Mouse (Mus musculus) lung, embryonic 16.5 days (tissue): Measurements from ENCODE around the gene Colgalt2. TPM values are rescaled to one million over a fixed set of nuclear protein-coding genes. Genes with fewer than 3 reads are reported as not detected.
"Not testable (repeated sequence)": the region's sequence is repeated elsewhere in the genome, so short reads cannot be mapped to it uniquely, and the experiment has no call there.

Experiments
- ATAC-seq: fragments of 200-750 bp; cut with Nextera tagmentation; 2 replicates; pipeline ENCODE4 v1.8.0; 2017; ENCODE audit warnings: low read depth, mild to moderate bottlenecking, moderate library complexity
- H3K27ac ChIP-seq: fragments of 300-500 bp; sonication (generic); 2 replicates; pipeline ENCODE4 v1.5.1; 2014; ENCODE audit warnings: mild to moderate bottlenecking, control low read depth, low read length
- H3K27me3 ChIP-seq: fragments of 300-500 bp; sonication (generic); 2 replicates; pipeline ENCODE4 v1.6.1; 2014; ENCODE audit warnings: low read depth, low read length, mixed read lengths; ENCODE audit not compliant: control insufficient read depth, insufficient read depth
- H3K36me3 ChIP-seq: fragments of 300-500 bp; sonication (generic); 2 replicates; pipeline ENCODE4 v1.6.1; 2014; ENCODE audit warnings: low read length; ENCODE audit not compliant: control insufficient read depth, insufficient read depth
- H3K4me1 ChIP-seq: fragments of 300-500 bp; sonication (generic); replicated peaks from 2 replicates; pipeline ENCODE4 v1.6.1; 2014; ENCODE audit warnings: low read length, mixed read lengths; ENCODE audit not compliant: control insufficient read depth, insufficient read depth
- H3K4me2 ChIP-seq: fragments of 300-500 bp; sonication (generic); 2 replicates; pipeline ENCODE4 v1.6.1; 2014; ENCODE audit warnings: low read depth, low read length, control low read depth
- H3K4me3 ChIP-seq: fragments of 300-500 bp; sonication (generic); 2 replicates; pipeline ENCODE4 v1.5.1; 2014; ENCODE audit warnings: mild to moderate bottlenecking, low read length, control low read depth
- H3K9ac ChIP-seq: fragments of 300-500 bp; sonication (generic); 2 replicates; pipeline ENCODE4 v1.6.1; 2014; ENCODE audit warnings: low read length, control low read depth
- H3K9me3 ChIP-seq: fragments of 300-500 bp; sonication (generic); 2 replicates; pipeline ENCODE4 v1.6.1; 2016; ENCODE audit warnings: low read length; ENCODE audit not compliant: control insufficient read depth
- WGBS: fragments of 180-500 bp; shearing (Covaris S2); extraction: QIAGEN DNeasy Blood & Tissue Kit; methylation state at CpG from one replicate; pipeline ENCODE4 v1.1.7; 2014; 5-methylcytosine and 5-hydroxymethylcytosine counted together
- polyA plus RNA-seq: library from polyadenylated mRNA; unstranded; fragments of >200 nt; fragmentation: Nextera tagmentation; extraction: Ambion mirVana; gene quantifications from 2 replicates; pipeline ENCODE4 v1.2.1, GENCODE M21; 2015

Colgalt2 gene
- polyA plus RNA-seq, 1 experiment from 2014 or later, result 1.3 TPM

DNA sequence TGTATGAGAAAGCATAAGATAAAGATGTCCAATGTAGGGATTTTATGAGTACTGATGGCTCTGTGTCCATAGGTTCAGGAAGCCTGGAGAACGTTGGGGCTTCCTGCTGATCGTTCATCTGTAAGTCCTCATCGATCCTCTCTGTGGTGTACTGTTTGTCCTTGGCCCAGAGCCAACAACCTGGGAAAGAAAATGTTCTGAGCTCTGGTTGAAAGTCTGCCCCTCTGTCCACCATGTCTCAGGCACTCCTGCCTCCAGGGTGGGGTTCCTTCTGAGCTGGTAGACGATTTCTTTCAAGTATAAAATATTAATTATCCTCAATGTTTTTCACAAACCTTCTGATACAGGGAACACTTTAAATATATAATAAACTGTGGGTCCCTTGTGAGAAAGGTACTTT, 34.5 kb downstream of the Colgalt2 start:
- Histone ChIP-seq H3K36me3 (no peaks in the 10 kb centered on the region), H3K9ac (no peak overlapping the region), H3K4me2 (no peak overlapping the region), H3K27ac (no peak overlapping the region), H3K27me3 (no peaks in the 10 kb centered on the region), H3K4me3 (no peak overlapping the region), H3K4me1 (no peaks in the 10 kb centered on the region), H3K9me3 (no peaks in the 10 kb centered on the region)
- 57% methylated on average over 4 of the region's 4 CpGs for WGBS
- no peak for ATAC-seq

DNA sequence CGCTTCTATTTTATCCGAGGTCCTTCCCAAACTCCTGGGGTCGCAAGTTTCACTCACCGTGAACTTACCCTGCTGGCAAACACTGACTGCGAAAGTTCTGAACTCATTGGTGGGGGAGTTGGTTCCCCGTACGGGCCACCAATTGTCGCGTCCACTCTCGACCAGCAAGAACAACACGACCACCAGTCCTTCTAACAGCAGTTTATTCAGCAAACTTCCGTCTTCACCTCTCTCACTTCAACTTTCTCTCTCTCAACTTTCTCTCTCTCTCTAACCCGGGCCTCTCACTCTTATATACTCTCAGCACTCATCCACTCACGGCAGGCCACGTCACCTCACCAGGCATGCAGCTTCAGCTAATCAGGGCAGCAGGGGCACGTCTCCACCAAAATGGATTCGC, 37.9 kb downstream of the Colgalt2 start:
- not testable (repeated sequence) for H3K9ac ChIP-seq, H3K4me2 ChIP-seq, H3K27me3 ChIP-seq, H3K36me3 ChIP-seq, ATAC-seq, H3K9me3 ChIP-seq, H3K27ac ChIP-seq, H3K4me1 ChIP-seq
- H3K4me3 ChIP-seq, result peak overlapping the region; percentile 20
- WGBS, result 63% methylated on average over 16 of the region's 17 CpGs

DNA sequence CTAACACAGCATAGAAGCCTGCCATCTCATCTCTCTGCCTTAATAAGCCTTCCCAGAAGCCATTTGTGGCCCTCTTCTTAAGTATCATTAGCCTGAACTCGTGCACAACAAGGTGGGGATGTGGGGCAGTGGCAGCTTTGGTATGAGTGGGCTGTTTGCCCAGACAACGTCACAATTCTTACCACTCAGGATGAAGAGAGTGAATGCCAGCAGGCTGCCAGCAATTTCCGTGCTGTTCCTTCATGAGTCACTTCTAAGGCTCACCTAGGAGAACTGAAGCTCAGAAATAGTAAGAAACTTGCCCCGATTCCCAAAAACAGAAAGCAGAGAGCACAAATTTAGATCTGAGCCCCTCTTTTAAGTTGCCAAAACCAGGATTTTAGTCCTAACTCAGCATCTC, 39.8 kb downstream of the Colgalt2 start:
- Histone ChIP-seq H3K9me3 (no peaks in the 10 kb centered on the region), H3K27me3 (no peaks in the 10 kb centered on the region), H3K27ac (no peak overlapping the region), H3K4me1 (no peaks in the 10 kb centered on the region), H3K4me3 (no peak overlapping the region), H3K9ac (no peak overlapping the region), H3K4me2 (no peak overlapping the region), H3K36me3 (no peaks in the 10 kb centered on the region)
- peak; percentile 36; the same call in 1 of the 2 replicates for ATAC-seq
- WGBS, result 43% methylated on average over 4 of the region's 4 CpGs

DNA sequence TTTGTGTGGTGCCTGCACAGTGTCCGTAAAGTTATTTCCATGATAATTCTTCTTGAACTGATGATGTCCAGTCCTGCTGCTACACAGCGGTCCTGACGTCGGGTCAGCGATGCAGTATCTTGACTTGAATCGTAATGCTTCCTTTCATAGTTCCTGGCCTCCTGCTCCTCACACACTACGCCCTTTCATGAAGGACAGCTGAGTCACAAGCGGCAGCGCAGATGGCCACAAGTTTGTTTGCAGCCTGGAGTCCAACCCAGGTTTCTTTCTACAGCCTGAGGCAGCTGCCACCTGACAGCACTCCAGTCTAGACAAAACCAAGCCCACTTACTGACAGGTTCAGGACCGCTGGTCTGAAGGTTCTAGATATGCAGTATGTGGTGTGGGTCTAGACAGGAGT, 40.2 kb downstream of the Colgalt2 start:
- Histone ChIP-seq H3K4me3 (no peak overlapping the region), H3K4me1 (no peaks in the 10 kb centered on the region), H3K9ac (no peak overlapping the region), H3K36me3 (no peaks in the 10 kb centered on the region), H3K27me3 (no peaks in the 10 kb centered on the region), H3K4me2 (no peak overlapping the region), H3K9me3 (no peaks in the 10 kb centered on the region), H3K27ac (no peak overlapping the region)
- no peak for ATAC-seq
- WGBS, result 77% methylated on average over 10 of the region's 10 CpGs

DNA sequence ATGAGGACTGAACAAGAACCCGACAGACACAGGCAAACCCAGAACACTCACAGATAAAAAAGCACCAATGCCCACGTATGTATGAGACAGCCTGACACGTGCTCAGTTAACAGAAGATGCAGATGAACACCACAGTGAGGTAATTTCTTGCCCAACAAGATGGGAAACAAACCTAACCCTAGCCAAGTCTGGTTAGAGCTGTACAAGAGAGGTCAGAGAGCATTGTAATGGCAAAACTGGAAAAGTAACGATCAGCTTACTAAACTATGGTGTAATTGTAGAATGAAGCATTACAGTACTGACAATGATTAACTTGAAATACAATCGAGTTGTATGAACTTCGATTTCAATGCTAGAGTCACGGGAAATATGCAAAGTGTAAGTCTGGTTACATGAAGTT, 45.0 kb downstream of the Colgalt2 start:
- no peak for ATAC-seq
- H3K9me3 ChIP-seq, result no peaks in the 10 kb centered on the region
- no peak overlapping the region for H3K27ac ChIP-seq
- no peak overlapping the region for H3K4me3 ChIP-seq
- WGBS, result 84% methylated on average over 7 of the region's 7 CpGs
- no peak overlapping the region for H3K9ac ChIP-seq
- no peaks in the 10 kb centered on the region for H3K36me3 ChIP-seq
- no peak overlapping the region for H3K4me2 ChIP-seq
- H3K4me1 ChIP-seq, result no peaks in the 10 kb centered on the region
- no peaks in the 10 kb centered on the region for H3K27me3 ChIP-seq

DNA sequence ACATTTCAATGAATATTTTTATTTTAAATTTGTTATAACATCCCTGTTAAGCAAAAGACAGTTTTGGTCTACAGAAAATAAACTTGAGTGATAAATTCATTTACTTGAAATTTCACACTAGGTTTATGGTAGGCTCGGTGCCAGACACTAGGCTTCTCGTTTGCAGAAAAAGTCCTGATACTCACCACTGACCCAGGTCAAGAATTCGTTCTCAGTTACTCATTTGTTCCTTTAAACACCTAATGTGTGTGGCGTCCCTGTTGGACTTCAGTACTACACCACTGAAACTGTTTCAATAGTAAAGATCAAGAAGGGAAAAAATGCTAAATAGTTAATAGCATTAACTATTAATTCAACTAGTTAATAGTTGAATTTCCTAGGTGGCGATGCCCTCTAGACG, 46.3 kb downstream of the Colgalt2 start:
- no peaks in the 10 kb centered on the region for H3K27me3 ChIP-seq
- no peak overlapping the region for H3K4me2 ChIP-seq
- no peaks in the 10 kb centered on the region for H3K4me1 ChIP-seq
- H3K4me3 ChIP-seq, result no peak overlapping the region
- H3K36me3 ChIP-seq, result no peaks in the 10 kb centered on the region
- no peak for ATAC-seq
- no peak overlapping the region for H3K27ac ChIP-seq
- no peak overlapping the region for H3K9ac ChIP-seq
- H3K9me3 ChIP-seq, result no peaks in the 10 kb centered on the region
- 57% methylated on average over 6 of the region's 6 CpGs for WGBS

DNA sequence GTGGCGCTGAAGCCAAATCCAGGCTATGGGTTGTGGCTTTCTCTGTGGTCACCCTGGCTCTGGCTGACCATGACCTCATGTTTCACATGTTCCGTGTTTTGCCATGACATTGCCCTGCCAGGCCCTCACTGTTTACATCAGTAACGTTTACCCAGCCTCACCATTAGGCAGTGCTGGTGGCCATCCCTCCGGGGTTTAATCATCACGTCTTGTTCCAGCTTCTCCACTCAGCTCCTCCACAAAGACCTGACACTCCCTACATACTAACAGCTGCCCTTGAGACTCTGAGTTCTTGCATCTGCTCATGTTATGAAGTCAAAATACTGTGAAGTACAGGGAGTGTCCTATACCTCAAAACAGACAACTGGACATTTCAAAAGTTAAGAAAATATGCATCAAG, 54.9 kb downstream of the Colgalt2 start:
- no peak for ATAC-seq
- no peak overlapping the region for H3K9ac ChIP-seq

DNA sequence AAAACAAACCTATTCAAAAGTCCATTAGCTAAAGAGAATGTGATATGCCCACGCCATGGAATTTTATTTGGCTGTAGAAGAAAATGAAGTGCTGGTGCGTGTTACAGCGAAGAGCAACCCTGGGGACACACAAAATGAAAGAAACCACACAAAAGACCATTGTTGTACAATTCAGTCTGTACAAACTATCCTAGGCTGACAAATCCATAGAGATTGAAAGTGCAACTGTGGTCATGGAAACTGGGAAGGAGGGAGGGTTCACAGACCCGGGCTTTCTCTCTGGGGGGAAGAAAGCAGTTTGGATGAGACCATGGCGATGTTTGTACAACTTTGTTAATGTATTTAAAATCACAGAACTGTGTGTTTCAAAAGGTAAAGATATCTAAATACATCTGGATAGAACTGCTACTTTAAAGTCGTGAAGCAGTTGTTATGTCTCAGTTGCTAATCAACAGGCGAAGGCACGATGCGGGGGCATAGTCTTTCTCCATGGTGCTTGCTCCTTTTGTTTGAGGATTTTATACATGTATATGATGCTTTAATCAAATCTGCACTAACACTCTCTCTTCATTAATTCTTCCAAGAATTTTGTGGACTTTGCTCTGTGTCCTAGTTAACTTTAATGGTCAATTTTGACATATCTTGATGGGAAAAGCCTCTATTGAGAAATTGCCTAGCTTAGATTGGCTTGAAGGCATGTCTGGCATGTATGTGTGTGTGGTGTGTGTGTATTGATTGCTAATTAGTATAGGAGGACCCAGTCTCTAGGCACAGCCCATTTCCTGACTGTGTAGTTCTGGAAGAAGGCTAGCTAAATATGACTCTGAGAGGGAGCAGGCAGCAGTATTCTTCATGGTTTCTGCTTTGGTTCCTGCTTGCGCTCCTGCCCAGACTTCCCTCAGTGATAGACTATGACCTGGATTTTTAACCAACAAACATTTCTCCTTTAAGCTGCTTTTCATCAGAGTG, 55.9 kb downstream of the Colgalt2 start:
- ATAC-seq, result no peak

More for the DNA sequence above, 54.9 kb downstream of the Colgalt2 start:
- Histone ChIP-seq H3K27ac (no peak overlapping the region), H3K4me2 (no peak overlapping the region), H3K27me3 (no peaks in the 10 kb centered on the region), H3K9me3 (no peaks in the 10 kb centered on the region), H3K4me1 (peaks cover 13% of the 10 kb centered on the region), H3K36me3 (no peaks in the 10 kb centered on the region), H3K4me3 (no peak overlapping the region)
- WGBS, result 57% methylated on average over 5 of the region's 5 CpGs

DNA sequence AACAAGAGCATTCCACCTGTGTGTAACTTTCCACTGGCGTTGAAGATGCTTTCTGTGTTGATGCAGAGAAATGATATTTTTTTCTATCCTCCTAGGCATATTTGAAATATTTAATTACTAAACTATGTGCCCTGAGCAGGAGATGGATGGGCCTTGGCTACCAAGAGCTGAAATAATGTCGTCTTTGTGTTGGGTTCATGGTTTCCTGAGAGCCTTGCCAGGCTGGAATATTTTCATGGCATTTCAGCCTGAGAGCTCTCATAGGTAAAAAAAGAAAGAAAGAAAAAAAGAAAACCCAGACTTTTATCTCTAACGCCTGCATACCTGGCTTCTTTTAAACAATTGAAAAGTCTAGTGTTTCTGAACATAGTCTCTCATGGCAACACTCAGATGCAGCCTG, 56.6 kb downstream of the Colgalt2 start:
- peak overlapping the region; percentile 23 for H3K27ac ChIP-seq
- 39% methylated on average over 3 of the region's 3 CpGs for WGBS
- H3K9me3 ChIP-seq, result no peaks in the 10 kb centered on the region
- H3K4me2 ChIP-seq, result no peak overlapping the region
- peaks cover 13% of the 10 kb centered on the region for H3K4me1 ChIP-seq
- H3K36me3 ChIP-seq, result no peaks in the 10 kb centered on the region
- peak; percentile 59; the same call in 1 of the 2 replicates for ATAC-seq
- no peak overlapping the region for H3K4me3 ChIP-seq
- H3K27me3 ChIP-seq, result no peaks in the 10 kb centered on the region
- H3K9ac ChIP-seq, result no peak overlapping the region

More for the DNA sequence above, 55.9 kb downstream of the Colgalt2 start:
- H3K36me3 ChIP-seq, result no peaks in the 10 kb centered on the region
- no peak overlapping the region for H3K4me3 ChIP-seq
- 65% methylated on average over 10 of the region's 10 CpGs for WGBS
- H3K4me2 ChIP-seq, result no peak overlapping the region
- H3K9ac ChIP-seq, result no peak overlapping the region
- peak overlapping the region; percentile 23 for H3K27ac ChIP-seq
- H3K27me3 ChIP-seq, result no peaks in the 10 kb centered on the region
- H3K9me3 ChIP-seq, result no peaks in the 10 kb centered on the region
- peaks cover 13% of the 10 kb centered on the region for H3K4me1 ChIP-seq
